Mouse (Mus musculus) layer of hippocampus, adult 11-12 months (tissue): ENCODE results near the gene Rin1.
"Not testable (repeated sequence)": the region's sequence is repeated elsewhere in the genome, so short reads cannot be mapped to it uniquely, and the experiment has no call there.

ENCODE experiments used
- DNase-seq: peaks from one replicate; pipeline ENCODE4 v3.0.0; 2022; ENCODE audit warnings: low spot score

Rin1 gene

GRCm38 (mm10) chr19:5050047-5050905 is at the start of gene Rin1:
Rin1 (plus strand) TSS chr19:5050481.
- DNase-seq = peak; percentile 78

DNA sequence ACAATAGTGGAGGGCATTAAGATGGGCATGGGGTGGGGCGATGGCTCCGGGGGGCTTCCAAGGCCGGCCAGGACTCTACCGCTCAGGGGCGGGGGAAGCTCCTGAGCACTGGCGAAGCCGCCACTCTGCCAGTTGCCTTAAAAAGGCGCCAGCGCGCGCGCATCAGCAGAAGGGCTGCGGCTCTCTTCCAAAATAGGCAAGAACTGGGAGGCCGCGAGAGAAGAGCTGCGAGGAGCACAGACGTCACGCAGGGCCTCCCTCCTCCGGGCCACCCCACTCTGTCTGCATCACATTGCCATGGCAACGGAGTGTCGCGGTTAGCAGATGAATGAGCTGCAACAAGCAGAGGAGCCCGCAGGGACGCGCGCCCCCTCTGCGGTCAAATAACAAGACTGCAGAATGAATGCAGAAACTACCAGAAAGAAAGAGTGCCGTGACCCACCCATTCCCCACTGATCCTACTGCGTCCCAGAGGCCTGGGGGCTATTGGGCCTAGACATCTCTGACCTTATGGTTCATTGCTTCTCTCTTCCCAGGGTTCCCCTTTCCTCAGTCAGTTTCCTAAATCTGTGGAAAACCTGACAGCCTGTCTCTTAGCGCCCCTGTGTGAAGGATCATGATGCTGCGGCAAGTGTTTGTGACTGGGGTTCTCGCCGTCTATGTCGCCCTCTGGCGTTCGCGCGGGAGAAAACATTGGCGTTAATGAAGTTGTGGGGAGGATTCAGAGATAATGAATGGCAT is 48.4 kb upstream of the Rin1 start:
- peak; percentile 94 for DNase-seq

GRCm38 (mm10) chr19:5003644-5004043 is 46.6 kb upstream of the Rin1 start:
- DNase-seq = not testable (repeated sequence)

GRCm38 (mm10) chr19:5004925-5005324 is 45.4 kb upstream of the Rin1 start:
- no peak for DNase-seq

- DNase-seq = no peak
Measured at GRCm38 (mm10) chr19:5013138-5013537, 37.1 kb upstream of the Rin1 start.

DNA sequence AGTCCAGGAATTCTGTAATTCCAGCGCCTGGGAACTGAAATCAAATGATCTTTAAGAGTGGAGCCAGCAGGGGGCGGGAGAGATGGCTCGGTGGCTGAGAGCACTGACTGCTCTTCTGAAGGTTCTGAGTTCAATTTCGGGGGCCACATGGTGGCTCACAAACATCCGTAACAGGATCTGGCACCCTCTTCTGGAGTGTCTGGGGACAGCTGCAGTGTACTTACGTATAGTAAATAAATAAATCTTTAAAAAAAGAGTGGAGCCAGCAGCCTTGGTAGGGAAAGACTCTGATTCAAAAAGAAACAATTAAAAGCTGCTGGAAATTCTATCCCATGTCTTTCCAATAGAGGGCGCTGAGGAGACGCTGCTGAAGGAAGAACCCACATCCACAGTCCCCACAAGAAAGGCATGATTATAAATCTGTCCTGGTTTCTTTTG is 35.3 kb upstream of the Rin1 start:
- DNase-seq = no peak

DNA sequence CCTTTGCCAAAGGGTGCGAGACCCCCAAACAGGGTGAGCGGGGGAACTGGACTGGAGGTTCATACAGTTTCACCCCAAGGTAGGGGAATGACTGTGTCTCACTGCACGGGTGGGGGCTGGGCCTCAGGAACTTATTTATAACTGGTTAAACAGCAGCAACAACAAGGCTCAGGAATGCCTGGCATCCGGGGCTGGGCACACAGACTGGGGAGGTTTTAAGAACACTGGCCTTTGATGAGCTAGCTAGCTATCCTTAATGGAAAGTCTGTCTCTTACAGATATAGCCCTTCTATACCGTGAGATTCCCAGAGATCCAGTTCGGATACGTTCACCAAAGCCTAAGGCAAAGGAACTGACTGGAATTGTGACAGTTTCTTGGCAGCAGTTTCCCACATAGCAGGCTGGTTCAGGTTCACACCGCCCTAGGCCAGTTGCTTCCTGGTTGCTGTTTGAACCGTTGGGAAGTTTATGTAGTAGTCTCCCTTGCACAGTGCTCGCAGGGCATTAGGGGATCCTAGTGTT is 34.0 kb upstream of the Rin1 start:
- no peak for DNase-seq

DNA sequence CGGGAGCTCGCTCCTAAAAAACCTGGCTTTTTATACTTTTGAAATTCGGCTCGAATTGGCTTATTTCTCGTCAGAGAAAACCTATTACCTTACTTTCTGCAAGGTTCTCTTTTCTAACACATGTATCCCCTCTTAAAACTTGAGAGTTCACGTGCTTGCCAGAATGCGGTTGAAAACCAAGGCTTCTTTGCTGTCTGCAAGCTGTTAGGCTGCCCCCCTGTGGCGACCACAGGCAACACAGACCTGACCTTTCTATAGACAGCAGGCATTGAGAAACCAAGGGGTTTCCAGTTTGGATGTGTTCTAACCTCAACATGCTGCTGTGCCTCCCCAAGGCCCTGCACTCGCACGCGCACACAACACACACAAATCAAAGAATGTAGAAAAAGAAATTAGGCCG is 33.5 kb upstream of the Rin1 start:
- DNase-seq = no peak

DNA sequence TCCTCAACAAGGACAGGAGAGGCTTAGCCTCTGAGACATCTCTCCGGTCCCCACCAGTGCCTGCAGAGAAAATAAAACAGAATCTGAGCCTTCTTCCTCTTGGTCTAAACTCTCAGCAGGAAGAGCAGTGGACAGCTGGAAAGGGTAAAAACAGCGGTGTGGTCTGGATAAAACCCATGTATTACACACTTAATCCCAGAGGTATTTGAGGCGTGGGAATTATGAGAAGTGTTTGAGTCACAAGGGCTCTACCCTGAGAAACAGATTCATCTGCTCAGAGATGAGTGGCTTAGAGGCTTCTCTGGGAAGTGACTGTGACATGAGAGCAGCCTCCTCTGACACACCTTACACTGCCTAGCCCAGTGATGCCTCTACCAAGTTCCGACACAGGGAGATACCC is 32.7 kb upstream of the Rin1 start:
- no peak for DNase-seq

- no peak for DNase-seq
Measured at GRCm38 (mm10) chr19:5018191-5018590, 32.1 kb upstream of the Rin1 start.

GRCm38 (mm10) chr19:5021416-5021815 is 28.9 kb upstream of the Rin1 start:
- DNase-seq = no peak

GRCm38 (mm10) chr19:5023621-5024479 is 26.4 kb upstream of the Rin1 start, which contains the start of gene Slc29a2:
Slc29a2 (plus strand) TSS chr19:5023860.
- peak; percentile 89 for DNase-seq

DNA sequence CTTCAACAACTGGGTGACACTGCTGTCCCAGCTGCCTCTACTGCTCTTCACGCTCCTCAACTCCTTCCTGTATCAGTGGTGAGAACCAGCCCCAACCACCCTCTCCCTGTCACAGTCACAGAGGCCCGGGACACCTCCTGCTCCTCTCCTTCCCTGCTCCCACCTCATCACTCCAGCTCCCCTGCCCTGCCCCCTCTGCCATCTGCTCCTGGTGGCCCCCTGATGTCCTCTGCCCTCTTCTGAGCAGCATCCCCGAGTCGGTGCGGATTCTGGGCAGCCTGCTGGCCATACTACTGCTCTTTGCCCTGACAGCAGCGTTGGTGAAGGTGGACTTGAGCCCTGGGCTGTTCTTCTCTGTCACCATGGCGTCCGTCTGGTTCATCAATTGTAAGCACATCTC is 24.2 kb upstream of the Rin1 start:
- DNase-seq = no peak

DNA sequence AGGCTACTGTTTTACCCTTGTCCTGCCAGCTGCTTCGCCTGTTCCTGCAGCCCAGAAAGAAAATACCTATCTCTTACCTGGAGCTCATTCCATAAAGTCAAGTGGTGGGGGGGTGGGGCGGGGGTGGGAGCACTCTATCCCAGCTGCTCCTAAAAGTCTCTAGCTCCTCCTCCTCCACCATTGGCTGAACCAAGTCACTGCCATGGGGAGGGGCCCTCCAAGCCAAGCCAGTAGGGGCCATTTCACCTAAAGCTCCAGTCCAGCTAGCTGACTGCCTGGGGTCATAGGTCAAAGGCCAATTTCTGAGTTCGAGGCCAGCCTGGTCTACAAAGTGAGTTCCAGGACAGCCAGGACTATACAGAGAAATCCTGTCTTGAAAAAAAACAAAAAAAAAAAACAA is 17.6 kb upstream of the Rin1 start:
- DNase-seq = no peak

DNA sequence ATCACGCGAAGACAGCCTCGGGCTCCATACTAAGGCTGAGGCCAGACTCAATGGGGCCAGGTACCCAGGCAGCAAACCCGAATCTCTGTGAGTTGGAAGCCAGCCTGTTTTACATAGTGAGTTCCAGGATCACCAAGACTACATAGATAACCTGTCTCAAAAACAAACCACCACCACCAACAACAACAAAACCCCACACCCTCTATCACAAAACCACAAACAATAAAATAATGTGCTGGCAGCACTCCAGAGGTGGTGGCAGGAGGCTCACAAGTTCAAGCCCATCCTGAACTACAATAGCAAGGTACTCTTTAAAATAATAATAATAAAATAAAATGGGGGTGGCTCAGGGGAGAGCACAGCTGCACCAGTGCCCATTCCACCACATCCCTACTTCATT is 13.7 kb upstream of the Rin1 start:
- no peak for DNase-seq

DNA sequence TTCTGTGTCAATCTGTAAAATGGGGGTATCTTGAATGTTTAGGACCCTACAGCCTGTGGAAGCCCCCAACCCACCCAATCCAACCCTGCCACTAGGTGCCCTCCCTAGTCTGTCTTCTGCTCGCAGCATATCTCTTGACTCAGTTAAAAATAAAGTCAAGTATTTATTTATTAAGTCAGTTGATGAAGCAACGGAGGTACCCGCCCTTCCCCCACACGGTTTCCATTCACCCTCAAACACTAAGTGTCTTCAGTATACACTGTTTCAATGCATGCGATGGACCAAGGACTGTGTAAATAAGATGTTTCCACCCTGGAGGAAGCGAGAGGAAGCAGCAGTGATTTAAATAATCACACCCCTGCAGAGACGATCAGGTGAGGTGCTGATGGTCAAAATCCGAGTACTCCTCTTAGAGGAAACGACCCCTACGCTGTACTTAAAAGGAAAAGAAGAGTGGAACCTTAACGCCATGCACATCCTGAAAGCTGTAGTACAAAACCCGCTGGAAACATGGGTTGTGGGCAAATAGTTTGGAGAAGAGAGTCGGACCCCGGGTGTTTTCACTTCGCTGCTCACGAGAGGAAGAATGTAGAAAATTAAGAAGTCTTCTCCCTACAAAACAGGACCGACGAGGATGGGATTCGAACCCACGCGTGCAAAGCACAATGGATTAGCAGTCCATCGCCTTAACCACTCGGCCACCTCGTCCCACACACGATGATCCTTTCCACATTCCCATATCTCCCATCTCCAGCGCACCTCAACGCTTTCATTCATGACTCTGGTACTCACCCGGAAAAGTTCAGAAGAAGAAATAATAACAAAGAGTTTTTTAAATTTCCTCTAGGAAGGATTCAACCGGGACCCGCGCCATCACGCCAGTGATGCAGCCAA is 12.4 kb upstream of the Rin1 start:
- DNase-seq = peak; percentile 85

GRCm38 (mm10) chr19:5038709-5039156 is 11.5 kb upstream of the Rin1 start, which contains the start of the genes B4gat1 and AC124502.3:
B4gat1 (plus strand) TSS chr19:5038826.
AC124502.3 (plus strand) TSS chr19:5038891.
- DNase-seq = peak; percentile 89

GRCm38 (mm10) chr19:5039301-5040114 is 10.8 kb upstream of the Rin1 start:
- DNase-seq = no peak

DNA sequence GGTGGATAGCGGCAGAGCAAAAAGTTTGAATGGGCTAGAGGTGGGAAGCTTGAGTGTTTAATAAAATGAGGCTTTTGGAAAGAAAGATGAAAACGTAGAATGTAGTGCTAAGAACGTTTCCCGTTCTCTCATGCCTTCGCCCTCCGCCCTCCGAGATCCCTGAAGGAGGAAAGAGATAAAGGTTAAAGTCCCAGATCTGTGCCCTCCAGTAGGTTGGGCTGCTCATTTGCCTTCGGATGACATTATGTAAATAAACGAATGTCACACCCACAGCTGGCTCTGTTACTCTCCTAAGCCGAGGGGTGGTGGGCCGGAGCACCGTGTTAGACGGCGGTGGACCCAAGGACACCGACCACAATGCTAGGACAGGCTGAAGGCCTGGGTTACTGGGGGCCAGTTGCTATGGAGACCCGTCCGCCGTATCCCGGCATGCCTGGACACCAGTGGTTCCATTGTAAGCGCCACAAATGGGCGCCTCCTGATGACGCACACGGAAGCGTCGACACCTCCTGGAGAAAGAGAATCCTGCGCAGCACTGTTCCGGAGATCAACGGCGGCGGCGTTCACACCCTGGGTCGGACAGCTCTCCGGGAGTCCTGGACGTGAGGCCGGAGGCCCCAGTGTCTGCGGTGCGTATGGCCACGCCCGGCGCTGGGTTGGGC is 9.3 kb upstream of the Rin1 start, which contains the start of gene Brms1:
TSS of gene Brms1 (plus strand) at position 493 of the 662 bp plus-strand sequence.
- peak; percentile 94 for DNase-seq
